Mouse (Mus musculus) cortical plate, adult 2 months (tissue): Measurements from ENCODE around the gene Agap2. TPM values are rescaled to one million over a fixed set of nuclear protein-coding genes. Genes with fewer than 3 reads are reported as not detected.

ENCODE experiments used
- H3K27ac ChIP-seq: fragments of 200-500 bp; 2 replicates; pipeline ENCODE4 v1.5.1; 2012; ENCODE audit warnings: low read length, control low read depth, inconsistent platforms; ENCODE audit not compliant: insufficient read depth
- H3K4me1 ChIP-seq: fragments of 200-500 bp; 2 replicates; pipeline ENCODE4 v1.6.1; 2011; ENCODE audit warnings: low read length; ENCODE audit not compliant: control insufficient read depth, insufficient read depth
- H3K4me3 ChIP-seq: fragments of 200-500 bp; 2 replicates; pipeline ENCODE4 v1.5.1; 2011; ENCODE audit warnings: mild to moderate bottlenecking, low read length, control low read depth; ENCODE audit not compliant: insufficient read depth
- CTCF ChIP-seq: fragments of 200-500 bp; IDR thresholded peaks from 2 replicates; pipeline ENCODE4 v1.5.1; 2011; ENCODE audit warnings: mild to moderate bottlenecking, control low read depth, low read length; ENCODE audit not compliant: insufficient read depth; ENCODE audit errors: extremely low read depth
- POLR2A ChIP-seq: fragments of 200-500 bp; IDR thresholded peaks from 2 replicates; pipeline ENCODE4 v1.6.1; 2011; ENCODE audit warnings: mild to moderate bottlenecking, low read length, control low read depth; ENCODE audit not compliant: insufficient read depth; ENCODE audit errors: extremely low read depth
- polyA plus RNA-seq: library from polyadenylated mRNA; depleted of rRNA; stranded (reverse); fragments of >200 nt; gene quantifications from 2 replicates; pipeline ENCODE4 v1.2.3, GENCODE M21; 2012

Agap2 gene
- polyA plus RNA-seq, 1 experiment, result 383 TPM

GRCm38 (mm10) chr10:127115068-127115467 is 40.0 kb downstream of the Agap2 start:
- no peak overlapping the region for H3K4me3 ChIP-seq
- H3K27ac ChIP-seq, result no peak overlapping the region
- TF ChIP-seq CTCF (no peak), POLR2A (no peak)
- no peaks in the 10 kb centered on the region for H3K4me1 ChIP-seq

GRCm38 (mm10) chr10:127118470-127118869 is 43.4 kb downstream of the Agap2 start:
- no peak overlapping the region for H3K4me3 ChIP-seq
- H3K27ac ChIP-seq, result no peak overlapping the region
- TF ChIP-seq CTCF, result no peak
- H3K4me1 ChIP-seq, result no peaks in the 10 kb centered on the region; the same call in 1 of the 2 replicates

- no peaks in the 10 kb centered on the region; the same call in 1 of the 2 replicates for H3K4me1 ChIP-seq
- no peak overlapping the region for H3K27ac ChIP-seq
- H3K4me3 ChIP-seq, result no peak overlapping the region
- TF ChIP-seq POLR2A, result no peak
- no peak for TF ChIP-seq CTCF
Observed at GRCm38 (mm10) chr10:127119229-127119628, 44.1 kb downstream of the Agap2 start.

- Histone ChIP-seq H3K4me3 (peak overlapping the region; percentile 89), H3K4me1 (no peaks in the 10 kb centered on the region; the same call in 1 of the 2 replicates), H3K27ac (0 out of 2 replicates have a peak overlapping the region, but pooled peaks have one; percentile 5)
- no peak for TF ChIP-seq CTCF
- TF ChIP-seq POLR2A, result no peak
Observed at GRCm38 (mm10) chr10:127120301-127121065, 45.4 kb downstream of the Agap2 start.

- Histone ChIP-seq H3K4me3 (peak within 1 kb of the TSS; percentile 89), H3K4me1 (no peaks in the 10 kb centered on the region; the same call in 1 of the 2 replicates), H3K27ac (0 out of 2 replicates have a peak within 1 kb of the TSS, but pooled peaks have one; percentile 5)
- TF ChIP-seq POLR2A (peak; percentile 81), CTCF (no peak)
Observed at GRCm38 (mm10) chr10:127121066-127121477, 46.0 kb downstream of the Agap2 start, which contains the start of gene Os9. Gene Os9, minus strand, starts transcription at chr10:127121131.

GRCm38 (mm10) chr10:127122018-127122417 is 46.9 kb downstream of the Agap2 start:
- no peak overlapping the region for H3K27ac ChIP-seq
- H3K4me1 ChIP-seq, result no peaks in the 10 kb centered on the region; the same call in 1 of the 2 replicates
- TF ChIP-seq CTCF, result no peak
- no peak for TF ChIP-seq POLR2A
- H3K4me3 ChIP-seq, result no peak overlapping the region

- TF ChIP-seq POLR2A (peak; percentile 96), CTCF (no peak)
- Histone ChIP-seq H3K4me3 (peak overlapping the region; percentile 4; the same call in 1 of the 2 replicates), H3K4me1 (no peaks in the 10 kb centered on the region; the same call in 1 of the 2 replicates), H3K27ac (peak overlapping the region; percentile 41; the same call in 1 of the 2 replicates)
Observed at GRCm38 (mm10) chr10:127122784-127123435, 47.8 kb downstream of the Agap2 start.

GRCm38 (mm10) chr10:127123436-127123805 is 48.3 kb downstream of the Agap2 start:
- Histone ChIP-seq H3K27ac (peak overlapping the region; percentile 41; the same call in 1 of the 2 replicates), H3K4me1 (no peaks in the 10 kb centered on the region; the same call in 1 of the 2 replicates), H3K4me3 (peak overlapping the region; percentile 4; the same call in 1 of the 2 replicates)
- TF ChIP-seq POLR2A (no peak), CTCF (peak; percentile 70)

- Histone ChIP-seq H3K4me3 (no peak overlapping the region), H3K27ac (no peak overlapping the region), H3K4me1 (no peaks in the 10 kb centered on the region; the same call in 1 of the 2 replicates)
- no peak for TF ChIP-seq POLR2A
- TF ChIP-seq CTCF, result peak; percentile 49
Observed at GRCm38 (mm10) chr10:127125210-127126001, 50.3 kb downstream of the Agap2 start.
